Mouse (Mus musculus) bone marrow macrophage, adult 2 months (primary cell): Measurements from ENCODE around the gene Plch2.

Experiments
- CTCF ChIP-seq: IDR thresholded peaks from 2 replicates; pipeline ENCODE4 v1.5.1; 2012; ENCODE audit warnings: low read depth, mild to moderate bottlenecking, low read length, moderate library complexity
- POLR2A ChIP-seq: IDR thresholded peaks from 2 replicates; pipeline ENCODE4 v1.6.1; 2012; ENCODE audit warnings: mild to moderate bottlenecking, low read depth, low read length, borderline replicate concordance

DNA sequence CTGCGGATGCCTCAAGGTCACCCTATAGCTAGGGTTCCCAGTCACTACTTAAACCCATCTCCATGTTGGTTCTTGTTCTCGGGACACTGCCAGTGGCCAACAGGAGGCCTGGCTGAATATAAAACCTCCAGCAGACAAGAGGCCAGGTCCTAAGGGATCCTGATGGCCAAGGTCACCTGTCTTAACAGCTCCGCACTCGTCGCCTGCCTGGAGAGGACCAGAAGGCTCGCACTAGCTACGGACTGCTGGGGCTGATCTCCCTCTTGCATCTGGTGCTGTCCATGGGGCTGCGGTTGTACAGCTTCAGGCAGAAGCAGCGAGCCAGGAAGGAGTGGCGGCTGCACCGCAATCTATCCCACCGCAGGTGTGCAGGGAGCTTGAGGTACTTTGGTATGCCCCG lies 13.6 kb upstream of the Plch2 start:
- TF ChIP-seq POLR2A (no peak), CTCF (no peak)
